Mouse (Mus musculus) CH12.LX (cell line): ENCODE results near the gene Fam171a1. TPM values are rescaled to one million over a fixed set of nuclear protein-coding genes. Genes with fewer than 3 reads are reported as not detected.

ENCODE experiments used
- DNase-seq: peaks from one replicate; pipeline ENCODE4 v3.0.0-alpha.2; 2013; ENCODE audit errors: extremely low read depth
- H3K27ac ChIP-seq: 2 replicates; pipeline ENCODE4 v1.5.1; 2012; ENCODE audit warnings: low read depth, mild to moderate bottlenecking, control low read depth, moderate library complexity; ENCODE audit not compliant: insufficient read depth
- H3K27me3 ChIP-seq: replicated peaks from 2 replicates; pipeline ENCODE3; 2012; ENCODE audit warnings: inconsistent platforms
- H3K36me3 ChIP-seq, 2 experiments: replicated peaks in 1 of 2; 2 replicates each; pipeline versions ENCODE3 to v1.6.1; 2012; ENCODE audit warnings: inconsistent platforms in 1 of 2, low read length in 1 of 2, mild to moderate bottlenecking in 1 of 2, mixed read lengths in 1 of 2, moderate library complexity in 1 of 2; ENCODE audit not compliant: control insufficient read depth in 1 of 2, insufficient read depth in 1 of 2
- H3K4me1 ChIP-seq, 2 experiments: 2 replicates each; pipeline ENCODE4 v1.6.1; 2012; ENCODE audit warnings: inconsistent platforms in 1 of 2, moderate library complexity in 1 of 2; ENCODE audit not compliant: insufficient read depth in 2 of 2, control insufficient read depth in 1 of 2
- H3K4me2 ChIP-seq: 2 replicates; pipeline ENCODE4 v1.6.1; 2012; ENCODE audit warnings: low read depth, mild to moderate bottlenecking, control low read depth; ENCODE audit not compliant: poor library complexity, insufficient read depth, severe bottlenecking
- H3K4me3 ChIP-seq, 3 experiments: fragments of 150-350 bp in 1 of 3; sonication (generic) in 1 of 3; replicated peaks in 1 of 3; 2 replicates each; pipeline versions ENCODE3 to v1.5.1; 2011 to 2012; ENCODE audit warnings: low read depth in 2 of 3, low read length in 2 of 3, mild to moderate bottlenecking in 2 of 3, moderate library complexity in 2 of 3, control low read depth in 1 of 3, improper control_type of control experiment in 1 of 3, inconsistent platforms in 1 of 3, mixed read lengths in 1 of 3; ENCODE audit not compliant: poor library complexity in 1 of 3
- H3K79me2 ChIP-seq: replicated peaks from 2 replicates; pipeline ENCODE4 v1.6.1; 2012; ENCODE audit warnings: mild to moderate bottlenecking, moderate library complexity; ENCODE audit not compliant: control insufficient read depth, poor library complexity, insufficient read depth, severe bottlenecking; ENCODE audit errors: extremely low read depth
- H3K9ac ChIP-seq: 2 replicates; pipeline ENCODE4 v1.6.1; 2012; ENCODE audit warnings: low read depth, mild to moderate bottlenecking, control low read depth, moderate library complexity; ENCODE audit not compliant: insufficient read depth
- H3K9me3 ChIP-seq: replicated peaks from 2 replicates; pipeline ENCODE3; 2012; ENCODE audit warnings: low read length, inconsistent platforms, mixed read lengths
- BHLHE40 ChIP-seq: IDR thresholded peaks from 2 replicates; pipeline ENCODE4 v1.6.1; 2011; ENCODE audit warnings: mild to moderate bottlenecking, low read depth, low read length, improper control_type of control experiment
- CHD1 ChIP-seq: IDR thresholded peaks from 2 replicates; pipeline ENCODE4 v1.6.1; 2012; ENCODE audit warnings: low read depth, low read length, improper control_type of control experiment, inconsistent platforms
- CHD2 ChIP-seq: IDR thresholded peaks from 2 replicates; pipeline ENCODE4 v1.6.1; 2011; ENCODE audit warnings: low read length, improper control_type of control experiment
- E2F4 ChIP-seq: IDR thresholded peaks from 2 replicates; pipeline ENCODE4 v1.6.1; 2011; ENCODE audit warnings: low read depth, low read length, improper control_type of control experiment; ENCODE audit not compliant: insufficient replicate concordance
- ELF1 ChIP-seq: IDR thresholded peaks from 2 replicates; pipeline ENCODE4 v1.6.1; 2014; ENCODE audit warnings: low read depth, mild to moderate bottlenecking, inconsistent platforms, low read length, improper control_type of control experiment
- EP300 ChIP-seq: IDR thresholded peaks from 2 replicates; pipeline ENCODE4 v1.6.1; 2011; ENCODE audit warnings: low read length, improper control_type of control experiment
- ETS1 ChIP-seq: conservative IDR thresholded peaks from 2 replicates; pipeline ENCODE4 v1.6.1; 2012; ENCODE audit warnings: low read depth, mild to moderate bottlenecking, inconsistent platforms, low read length, improper control_type of control experiment, moderate library complexity
- GABPA ChIP-seq: IDR thresholded peaks from 2 replicates; pipeline ENCODE4 v1.6.1; 2012; ENCODE audit warnings: low read depth, low read length, improper control_type of control experiment, inconsistent platforms; ENCODE audit not compliant: insufficient replicate concordance
- HCFC1 ChIP-seq: IDR thresholded peaks from 2 replicates; pipeline ENCODE4 v1.6.1; 2012; ENCODE audit warnings: low read depth, mild to moderate bottlenecking, inconsistent platforms, low read length, improper control_type of control experiment
- KAT2A ChIP-seq: IDR thresholded peaks from 2 replicates; pipeline ENCODE4 v1.6.1; 2012; ENCODE audit warnings: low read length, improper control_type of control experiment, inconsistent platforms; ENCODE audit not compliant: insufficient replicate concordance
- MAZ ChIP-seq: IDR thresholded peaks from 2 replicates; pipeline ENCODE4 v1.6.1; 2012; ENCODE audit warnings: low read depth, mild to moderate bottlenecking, inconsistent platforms, low read length, improper control_type of control experiment, moderate library complexity
- MEF2A ChIP-seq: IDR thresholded peaks from 2 replicates; pipeline ENCODE4 v1.6.1; 2014; ENCODE audit warnings: low read depth, mild to moderate bottlenecking, inconsistent platforms, low read length, improper control_type of control experiment, borderline replicate concordance
- MXI1 ChIP-seq: IDR thresholded peaks from 2 replicates; pipeline ENCODE4 v1.6.1; 2011; ENCODE audit warnings: mild to moderate bottlenecking, low read depth, low read length, improper control_type of control experiment
- RAD21 ChIP-seq: IDR thresholded peaks from 2 replicates; pipeline ENCODE4 v1.6.1; 2011; ENCODE audit warnings: low read depth, mild to moderate bottlenecking, low read length, improper control_type of control experiment, moderate library complexity
- RCOR1 ChIP-seq: conservative IDR thresholded peaks from 2 replicates; pipeline ENCODE4 v1.6.1; 2012; ENCODE audit warnings: low read depth, mild to moderate bottlenecking, inconsistent platforms, low read length, improper control_type of control experiment
- USF2 ChIP-seq: conservative IDR thresholded peaks from 2 replicates; pipeline ENCODE4 v1.6.1; 2011; ENCODE audit warnings: low read depth, low read length, improper control_type of control experiment
- ZC3H11A ChIP-seq: IDR thresholded peaks from 2 replicates; pipeline ENCODE4 v1.6.1; 2012; ENCODE audit warnings: low read depth, mild to moderate bottlenecking, inconsistent platforms, low read length, improper control_type of control experiment
- ZKSCAN1 ChIP-seq: IDR thresholded peaks from 2 replicates; pipeline ENCODE4 v1.6.1; 2012; ENCODE audit warnings: low read depth, inconsistent platforms, low read length, improper control_type of control experiment, borderline replicate concordance
- ZNF384 ChIP-seq: IDR thresholded peaks from 2 replicates; pipeline ENCODE4 v1.6.1; 2012; ENCODE audit warnings: low read depth, low read length, improper control_type of control experiment, inconsistent platforms
- dilution Hi-C: fragments of 300-500 bp; cut with MboI; formaldehyde crosslinking; loops from 2 replicates; pipeline ENCODE4 v1.14.3; 2020; ENCODE audit warnings: low sequenced_read_pairs; ENCODE audit not compliant: extremely low pct_unique_long_range_greater_than_20kb, extremely low pct_ligation_motif_present
- in situ Hi-C: fragments of 300-500 bp; cut with MboI; formaldehyde crosslinking; loops from 3 replicates; pipeline ENCODE4 v1.14.3; 2019; ENCODE audit warnings: low sequenced_read_pairs, low pct_ligation_motif_present, low pct_unique_long_range_greater_than_20kb, mixed read lengths
- polyA plus RNA-seq: library from polyadenylated mRNA; unstranded; fragments of >175 nt; gene quantifications from 2 replicates; pipeline ENCODE4 v1.2.1, GENCODE M21; 2012; ENCODE audit warnings: low read depth; ENCODE audit not compliant: insufficient read length
- total RNA-seq, 2 experiments: library from RNA; depleted of rRNA; stranded (reverse); fragments of 300-350 nt in 1 of 2; fragments of >200 nt in 1 of 2; gene quantifications; 2 replicates each; pipeline ENCODE4 v1.2.3; 2012 to 2014

Fam171a1 gene
- total and polyA plus RNA-seq, 3 experiments, result 0.59 to 3.2 (median 1.8) TPM

GRCm38 (mm10) chr2:3161578-3161977 lies 47.6 kb downstream of the Fam171a1 start:
- DNase-seq, result peak; percentile 6
- Histone ChIP-seq H3K9me3 (no peaks in the 10 kb centered on the region), H3K4me2 (no peak overlapping the region), H3K36me3 (no peaks in the 10 kb centered on the region), H3K4me1 (peaks cover 0 to 10% of the 10 kb centered on the region in 2 experiments; a peak in 2 of 4 replicates), H3K79me2 (no peaks in the 10 kb centered on the region), H3K27ac (no peak overlapping the region), H3K27me3 (no peaks in the 10 kb centered on the region), H3K4me3 (no peak overlapping the region), H3K9ac (no peak overlapping the region)
- no peak for TF ChIP-seq RAD21
- dilution Hi-C loops, result no loop called here
- in situ Hi-C loops, result no loop called here

- Histone ChIP-seq H3K27ac (no peak overlapping the region), H3K4me3 (no peak overlapping the region), H3K4me1 (peaks cover 0 to 10% of the 10 kb centered on the region in 2 experiments; a peak in 2 of 4 replicates), H3K36me3 (no peaks in the 10 kb centered on the region), H3K27me3 (no peaks in the 10 kb centered on the region), H3K9me3 (no peaks in the 10 kb centered on the region), H3K79me2 (no peaks in the 10 kb centered on the region), H3K4me2 (no peak overlapping the region), H3K9ac (no peak overlapping the region)
- in situ Hi-C loops (no loop called here), dilution Hi-C loops (no loop called here)
- DNase-seq, result no peak
- TF ChIP-seq RCOR1 (no peak), RAD21 (no peak), MXI1 (no peak)
Observed at GRCm38 (mm10) chr2:3163501-3164076, 49.6 kb downstream of the Fam171a1 start.

- dilution Hi-C loops, result no loop called here
Observed at GRCm38 (mm10) chr2:3165037-3165600, 51.1 kb downstream of the Fam171a1 start.

More at GRCm38 (mm10) chr2:3165037-3165600, 51.1 kb downstream of the Fam171a1 start:
- peaks cover 0 to 10% of the 10 kb centered on the region in 2 experiments; a peak in 2 of 4 replicates for H3K4me1 ChIP-seq
- no peak overlapping the region for H3K27ac ChIP-seq
- no peaks in the 10 kb centered on the region for H3K36me3 ChIP-seq
- H3K79me2 ChIP-seq, result no peaks in the 10 kb centered on the region
- no peak overlapping the region for H3K9ac ChIP-seq
- no peak for DNase-seq
- H3K4me3 ChIP-seq, result no peak overlapping the region
- H3K9me3 ChIP-seq, result no peaks in the 10 kb centered on the region
- TF ChIP-seq EP300 (no peak), USF2 (no peak), RAD21 (no peak), MEF2A (no peak), ZKSCAN1 (no peak), MAZ (no peak), CHD2 (no peak), ETS1 (no peak), BHLHE40 (no peak), ELF1 (no peak), HCFC1 (no peak), E2F4 (no peak), GABPA (no peak), ZC3H11A (no peak), KAT2A (no peak), ZNF384 (no peak), CHD1 (no peak)
- TF ChIP-seq, all 38 proteins: peak for 0
- no peaks in the 10 kb centered on the region for H3K27me3 ChIP-seq
- in situ Hi-C loops, result no loop called here
- no peak overlapping the region for H3K4me2 ChIP-seq
